Mouse (Mus musculus): ENCODE results near the gene Ap2b1.
A peak's percentile ranks its signal among the peaks of the same experiment; 100 is the strongest.
"Not testable (repeated sequence)": the region's sequence is repeated elsewhere in the genome, so short reads cannot be mapped to it uniquely, and the experiment has no call there.

The Ap2b1 gene

GRCm38 (mm10) chr11:83298225-83299195 lies at the start of gene Ap2b1:
TSS of gene Ap2b1 (plus strand) at chr11:83299024.
- peak; percentile 92 to 93 for DNase-seq

GRCm38 (mm10) chr11:83257211-83257610 lies 41.6 kb upstream of the Ap2b1 start:
- DNase-seq, result not testable (repeated sequence)

- no peak for DNase-seq
Observed at GRCm38 (mm10) chr11:83262673-83263072, 36.2 kb upstream of the Ap2b1 start.

GRCm38 (mm10) chr11:83263146-83263545 lies 35.7 kb upstream of the Ap2b1 start:
- no peak for DNase-seq

GRCm38 (mm10) chr11:83270842-83271150 lies 28.0 kb upstream of the Ap2b1 start:
- DNase-seq, result no peak

- DNase-seq, result peak; percentile 79 to 87
Observed at GRCm38 (mm10) chr11:83271151-83271950, 27.5 kb upstream of the Ap2b1 start.

- DNase-seq, result peak; percentile 21 to 22
Observed at GRCm38 (mm10) chr11:83271951-83272843, 26.6 kb upstream of the Ap2b1 start.

GRCm38 (mm10) chr11:83276251-83276650 lies 22.6 kb upstream of the Ap2b1 start:
- DNase-seq, result no peak

- no peak for DNase-seq
Observed at GRCm38 (mm10) chr11:83279024-83279423, 19.8 kb upstream of the Ap2b1 start.

GRCm38 (mm10) chr11:83279691-83280090 lies 19.1 kb upstream of the Ap2b1 start:
- no peak for DNase-seq

- DNase-seq, result no peak
Observed at GRCm38 (mm10) chr11:83282084-83282483, 16.7 kb upstream of the Ap2b1 start.

GRCm38 (mm10) chr11:83285627-83286026 lies 13.2 kb upstream of the Ap2b1 start:
- no peak for DNase-seq

- no peak for DNase-seq
Observed at GRCm38 (mm10) chr11:83286566-83286965, 12.3 kb upstream of the Ap2b1 start, which contains the start of gene Slfn14. TSS of gene Slfn14 (minus strand) at chr11:83286726.

- DNase-seq, result no peak
Observed at GRCm38 (mm10) chr11:83289036-83289435, 9.8 kb upstream of the Ap2b1 start.

GRCm38 (mm10) chr11:83289633-83290032 lies 9.2 kb upstream of the Ap2b1 start:
- DNase-seq, result no peak

- peak; percentile 93 to 94 for DNase-seq
Observed at GRCm38 (mm10) chr11:83291375-83292250, 7.2 kb upstream of the Ap2b1 start.

- DNase-seq, result no peak
Observed at GRCm38 (mm10) chr11:83292251-83292587, 6.6 kb upstream of the Ap2b1 start.

- DNase-seq, result no peak
Observed at GRCm38 (mm10) chr11:83293182-83293581, 5.6 kb upstream of the Ap2b1 start.

- DNase-seq, result no peak
Observed at GRCm38 (mm10) chr11:83294133-83294532, 4.7 kb upstream of the Ap2b1 start.

GRCm38 (mm10) chr11:83297816-83298215 lies 1.0 kb upstream of the Ap2b1 start:
- DNase-seq, result no peak

- DNase-seq, result no peak
Observed at GRCm38 (mm10) chr11:83299724-83300123, 900 bp downstream of the Ap2b1 start.

GRCm38 (mm10) chr11:83301431-83301831 lies 2.6 kb downstream of the Ap2b1 start:
- no peak for DNase-seq

All from cerebellum, postnatal 36 days (tissue).